Mouse (Mus musculus): ENCODE measurements around the gene Eif4g3. TPM values are rescaled to one million over a fixed set of nuclear protein-coding genes. Genes with fewer than 3 reads are reported as not detected.
"Not testable (repeated sequence)": the region's sequence is repeated elsewhere in the genome, so short reads cannot be mapped to it uniquely, and the experiment has no call there.

The Eif4g3 gene
- polyA plus RNA-seq, 1 experiment, result 382 TPM

GRCm38 (mm10) chr4:138041566-138042256 lies 48.9 kb downstream of the Eif4g3 start:
- no peak for TF ChIP-seq CTCF (IDR thresholded peaks at IDR 0.05; ENCODE audit: insufficient read depth, low read depth, low read length)
- TF ChIP-seq POLR2A (IDR thresholded peaks at IDR 0.05; ENCODE audit: insufficient read depth, low read depth, low read length), result no peak
- Histone ChIP-seq H3K4me1 (ENCODE audit: control insufficient read depth, insufficient read depth, low read length) (peaks cover 30% of the 10 kb centered on the region), H3K27ac (ENCODE audit: insufficient read depth, low read depth, low read length) (no peak overlapping the region), H3K4me3 (ENCODE audit: insufficient read depth, low read depth, low read length) (no peak overlapping the region)
- WGBS, result 20% methylated on average over 12 of the region's 12 CpGs

- 29% methylated on average over 2 of the region's 2 CpGs for WGBS
- Histone ChIP-seq H3K4me3 (ENCODE audit: insufficient read depth, low read depth, low read length) (no peak overlapping the region), H3K27ac (ENCODE audit: insufficient read depth, low read depth, low read length) (no peak overlapping the region), H3K4me1 (ENCODE audit: control insufficient read depth, insufficient read depth, low read length) (peaks cover 25% of the 10 kb centered on the region)
- TF ChIP-seq CTCF (IDR thresholded peaks at IDR 0.05; ENCODE audit: insufficient read depth, low read depth, low read length), result no peak
- TF ChIP-seq POLR2A (IDR thresholded peaks at IDR 0.05; ENCODE audit: insufficient read depth, low read depth, low read length), result no peak
Measured at GRCm38 (mm10) chr4:138042257-138042589, 49.4 kb downstream of the Eif4g3 start.

GRCm38 (mm10) chr4:138042625-138043024 lies 49.8 kb downstream of the Eif4g3 start:
- Histone ChIP-seq H3K27ac (ENCODE audit: insufficient read depth, low read depth, low read length) (no peak overlapping the region), H3K4me3 (ENCODE audit: insufficient read depth, low read depth, low read length) (no peak overlapping the region), H3K4me1 (ENCODE audit: control insufficient read depth, insufficient read depth, low read length) (peaks cover 25% of the 10 kb centered on the region)
- TF ChIP-seq CTCF (IDR thresholded peaks at IDR 0.05; ENCODE audit: insufficient read depth, low read depth, low read length) (no peak), POLR2A (IDR thresholded peaks at IDR 0.05; ENCODE audit: insufficient read depth, low read depth, low read length) (no peak)
- WGBS, result 87% methylated on average over 5 of the region's 5 CpGs

- no peak for TF ChIP-seq CTCF (IDR thresholded peaks at IDR 0.05; ENCODE audit: insufficient read depth, low read depth, low read length)
- no peak for TF ChIP-seq POLR2A (IDR thresholded peaks at IDR 0.05; ENCODE audit: insufficient read depth, low read depth, low read length)
- Histone ChIP-seq H3K4me1 (ENCODE audit: control insufficient read depth, insufficient read depth, low read length) (peaks cover 13% of the 10 kb centered on the region), H3K27ac (ENCODE audit: insufficient read depth, low read depth, low read length) (no peak overlapping the region), H3K4me3 (ENCODE audit: insufficient read depth, low read depth, low read length) (no peak overlapping the region)
- 92% methylated on average over 16 of the region's 16 CpGs for whole genome bisulfite sequencing
Measured at GRCm38 (mm10) chr4:138044841-138045500, 52.1 kb downstream of the Eif4g3 start.

- H3K27ac ChIP-seq (ENCODE audit: insufficient read depth, low read depth, low read length), result no peak overlapping the region
- H3K4me1 ChIP-seq (ENCODE audit: control insufficient read depth, insufficient read depth, low read length), result peaks cover 15% of the 10 kb centered on the region
- no peak overlapping the region for H3K4me3 ChIP-seq (ENCODE audit: insufficient read depth, low read depth, low read length)
- WGBS, result 97% methylated on average over 1 of the region's 1 CpGs
- TF ChIP-seq CTCF (IDR thresholded peaks at IDR 0.05; ENCODE audit: insufficient read depth, low read depth, low read length), result no peak
- no peak for TF ChIP-seq POLR2A (IDR thresholded peaks at IDR 0.05; ENCODE audit: insufficient read depth, low read depth, low read length)
Measured at GRCm38 (mm10) chr4:138045809-138046208, 53.0 kb downstream of the Eif4g3 start.

GRCm38 (mm10) chr4:138046371-138046770 lies 53.5 kb downstream of the Eif4g3 start:
- Histone ChIP-seq H3K27ac (ENCODE audit: insufficient read depth, low read depth, low read length) (no peak overlapping the region), H3K4me1 (ENCODE audit: control insufficient read depth, insufficient read depth, low read length) (peaks cover 9% of the 10 kb centered on the region), H3K4me3 (ENCODE audit: insufficient read depth, low read depth, low read length) (no peak overlapping the region)
- no peak for TF ChIP-seq POLR2A (IDR thresholded peaks at IDR 0.05; ENCODE audit: insufficient read depth, low read depth, low read length)
- TF ChIP-seq CTCF (IDR thresholded peaks at IDR 0.05; ENCODE audit: insufficient read depth, low read depth, low read length), result no peak
- 97% methylated on average over 8 of the region's 8 CpGs for WGBS

GRCm38 (mm10) chr4:138049547-138049946 lies 56.7 kb downstream of the Eif4g3 start:
- Histone ChIP-seq H3K27ac (ENCODE audit: insufficient read depth, low read depth, low read length) (no peak overlapping the region), H3K4me1 (ENCODE audit: control insufficient read depth, insufficient read depth, low read length) (peaks cover 2% of the 10 kb centered on the region; the same call in 1 of the 2 replicates), H3K4me3 (ENCODE audit: insufficient read depth, low read depth, low read length) (no peak overlapping the region)
- TF ChIP-seq POLR2A (IDR thresholded peaks at IDR 0.05; ENCODE audit: insufficient read depth, low read depth, low read length) (no peak), CTCF (IDR thresholded peaks at IDR 0.05; ENCODE audit: insufficient read depth, low read depth, low read length) (no peak)
- 84% methylated on average over 6 of the region's 6 CpGs for WGBS

GRCm38 (mm10) chr4:138051488-138051887 lies 58.7 kb downstream of the Eif4g3 start:
- WGBS, result 84% methylated on average over 9 of the region's 9 CpGs
- Histone ChIP-seq H3K27ac (ENCODE audit: insufficient read depth, low read depth, low read length) (no peak overlapping the region), H3K4me1 (ENCODE audit: control insufficient read depth, insufficient read depth, low read length) (peaks cover 2% of the 10 kb centered on the region; the same call in 1 of the 2 replicates), H3K4me3 (ENCODE audit: insufficient read depth, low read depth, low read length) (no peak overlapping the region)
- TF ChIP-seq CTCF (IDR thresholded peaks at IDR 0.05; ENCODE audit: insufficient read depth, low read depth, low read length) (no peak), POLR2A (IDR thresholded peaks at IDR 0.05; ENCODE audit: insufficient read depth, low read depth, low read length) (no peak)

GRCm38 (mm10) chr4:138056658-138057057 lies 63.8 kb downstream of the Eif4g3 start:
- Histone ChIP-seq H3K4me1 (ENCODE audit: control insufficient read depth, insufficient read depth, low read length) (no peaks in the 10 kb centered on the region), H3K4me3 (ENCODE audit: insufficient read depth, low read depth, low read length) (no peak overlapping the region), H3K27ac (ENCODE audit: insufficient read depth, low read depth, low read length) (no peak overlapping the region)
- 70% methylated on average over 5 of the region's 5 CpGs for WGBS
- TF ChIP-seq CTCF (IDR thresholded peaks at IDR 0.05; ENCODE audit: insufficient read depth, low read depth, low read length), result no peak
- TF ChIP-seq POLR2A (IDR thresholded peaks at IDR 0.05; ENCODE audit: insufficient read depth, low read depth, low read length), result no peak

GRCm38 (mm10) chr4:138057196-138057754 lies 64.5 kb downstream of the Eif4g3 start:
- H3K4me1 ChIP-seq (ENCODE audit: control insufficient read depth, insufficient read depth, low read length); H3K4me3 ChIP-seq (ENCODE audit: insufficient read depth, low read depth, low read length); H3K27ac ChIP-seq (ENCODE audit: insufficient read depth, low read depth, low read length): not testable (repeated sequence)
- 97% methylated on average over 22 of the region's 22 CpGs for WGBS
